Mouse (Mus musculus) retina, embryonic 14.5 days (tissue): ENCODE data around the gene 9330161L09Rik.
A peak's percentile ranks its signal among the peaks of the same experiment; 100 is the strongest.

Source experiments
- DNase-seq: peaks from one replicate; pipeline ENCODE4 v3.0.0-alpha.2; 2015; ENCODE audit warnings: low spot score

Gene 9330161L09Rik

DNA sequence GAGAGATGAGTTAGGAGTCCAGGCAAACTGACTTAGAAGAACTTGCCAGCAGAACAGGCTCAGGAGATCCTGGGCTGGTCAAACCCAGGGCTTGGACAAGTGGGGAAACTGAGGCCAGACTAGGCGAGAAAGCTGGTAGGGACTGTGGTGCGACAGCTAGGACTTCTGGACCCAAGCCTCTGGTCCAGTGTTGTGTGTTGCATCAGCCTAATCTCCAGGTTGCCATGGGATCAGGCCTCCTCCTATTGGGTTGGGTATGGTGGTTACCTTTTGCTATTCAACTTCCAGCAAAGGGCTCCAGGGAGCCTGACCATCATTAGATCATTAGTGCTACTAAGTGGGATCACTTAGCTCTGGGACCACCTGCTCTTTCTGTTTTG lies 18.3 kb downstream of the 9330161L09Rik start:
- no peak for DNase-seq

DNA sequence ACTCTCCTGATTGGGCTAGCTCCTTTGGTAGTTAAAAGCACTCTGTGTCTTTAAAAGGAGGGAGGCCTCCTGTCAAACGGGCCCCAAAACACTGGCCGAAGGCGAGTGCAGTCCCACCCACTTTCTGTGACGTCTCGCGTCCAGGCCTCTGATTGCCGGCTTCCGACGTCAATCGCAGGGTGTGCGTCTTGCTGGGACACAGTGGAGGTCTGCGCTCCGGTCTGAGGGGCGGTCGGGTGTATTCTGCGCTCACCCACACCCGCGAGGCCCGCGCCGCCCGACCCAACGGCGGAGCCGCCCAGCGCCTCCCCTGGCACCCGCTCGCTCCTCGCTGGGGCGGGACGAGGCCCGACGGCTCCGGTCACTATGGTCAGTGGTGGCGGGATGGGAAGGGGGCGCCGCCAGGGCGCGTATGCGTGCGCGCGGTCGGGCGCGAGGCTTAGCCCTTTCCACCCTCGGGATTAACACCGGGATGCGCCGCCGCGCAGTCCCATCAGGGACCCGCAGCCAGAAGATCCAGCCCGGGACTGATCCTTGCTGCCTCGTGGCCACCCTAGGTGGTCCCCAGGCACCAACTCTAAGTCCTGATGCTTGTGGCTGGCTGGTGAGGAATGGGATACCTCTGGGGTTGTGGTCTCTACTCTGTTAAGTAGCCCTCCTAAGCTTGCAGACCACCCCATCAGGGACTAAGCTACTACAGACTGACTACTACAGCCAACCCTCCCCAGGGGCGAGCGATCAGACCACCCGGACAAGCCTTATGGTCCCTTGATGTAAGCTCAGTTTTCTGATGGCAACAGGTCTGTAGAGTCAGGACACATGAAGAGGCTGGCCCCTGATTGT lies 18.9 kb downstream of the 9330161L09Rik start, which contains the start of gene Otub2:
Otub2 (plus strand) TSS at position 178 of the 843 bp plus-strand sequence.
- peak; percentile 96 for DNase-seq

DNA sequence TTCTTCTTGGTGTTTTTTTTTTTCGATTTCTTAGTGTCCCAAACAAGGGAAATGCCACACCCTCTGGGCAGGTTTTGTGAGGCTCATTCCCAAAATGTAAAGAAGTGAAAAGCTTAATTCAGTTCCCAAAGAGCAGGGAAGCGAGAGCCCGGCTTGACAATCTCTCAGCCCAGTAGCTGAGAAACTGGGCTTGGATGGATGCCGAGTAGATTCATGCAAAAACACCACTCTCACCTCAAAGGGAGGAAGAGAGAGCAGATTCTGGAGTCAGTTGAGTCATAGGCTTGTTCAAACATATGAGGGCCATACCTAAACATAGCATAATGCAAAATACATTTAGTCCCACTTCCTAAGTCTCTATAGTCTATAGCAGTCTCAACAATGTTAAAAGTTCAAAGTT lies 27.4 kb downstream of the 9330161L09Rik start:
- DNase-seq: no peak

- DNase-seq: no peak
These were observed 30.8 kb downstream of the 9330161L09Rik start for GRCm38 (mm10) chr12:103376774-103377173.

GRCm38 (mm10) chr12:103376124-103376523 lies 31.5 kb downstream of the 9330161L09Rik start:
- DNase-seq: no peak

DNA sequence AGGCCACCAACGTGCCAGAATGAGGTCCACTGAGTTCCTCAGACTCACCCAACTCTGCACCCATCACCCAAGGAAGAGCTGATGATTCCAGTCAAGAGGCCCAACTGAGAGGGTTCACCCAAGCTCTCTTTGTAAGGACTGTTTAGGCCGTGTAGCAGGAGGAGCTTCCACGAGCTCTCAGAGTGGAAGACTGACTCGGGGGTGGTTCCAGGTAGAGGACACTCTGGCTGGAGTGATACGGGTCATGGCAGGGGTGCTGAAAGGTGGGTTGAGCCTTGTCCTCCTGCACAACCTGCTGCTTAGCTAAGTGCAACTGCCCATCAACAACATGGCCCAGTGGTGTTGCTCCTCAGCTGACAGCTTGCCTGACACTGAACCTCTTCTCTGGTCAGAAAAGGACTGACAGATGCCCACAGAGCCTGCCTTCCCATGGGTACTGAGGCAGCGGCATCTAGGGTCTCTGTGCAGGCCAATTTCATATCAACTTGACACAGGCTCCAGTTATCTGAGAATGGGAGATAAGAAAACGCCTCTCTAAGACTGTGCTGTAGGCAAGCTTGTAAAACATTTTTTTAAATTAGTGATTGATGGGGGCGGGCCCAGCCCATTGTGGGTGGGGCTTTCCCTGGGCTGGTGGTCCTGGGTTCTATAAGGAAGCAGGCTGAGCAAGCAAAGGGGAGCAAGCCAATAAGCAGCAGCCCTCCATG lies 33.9 kb downstream of the 9330161L09Rik start:
- DNase-seq: no peak

DNA sequence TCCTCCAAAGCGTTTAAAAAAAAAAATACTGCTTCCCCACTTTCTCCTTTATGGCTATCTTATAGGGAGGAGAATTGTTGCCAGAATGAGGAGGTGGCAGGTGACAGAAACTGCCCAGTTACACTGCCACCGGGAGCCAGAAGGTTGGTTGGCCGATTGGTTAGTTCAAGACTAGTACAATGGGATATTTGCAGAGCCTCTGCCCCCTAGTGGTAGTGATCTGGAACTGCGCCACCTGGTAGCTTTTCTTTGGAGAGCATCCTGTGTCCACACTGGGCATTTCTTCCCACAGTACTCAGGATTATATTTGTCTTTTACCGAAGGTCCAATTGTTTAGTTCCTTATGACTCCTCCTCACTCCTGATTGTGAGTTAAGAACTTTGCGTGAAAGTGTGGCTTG lies 35.9 kb downstream of the 9330161L09Rik start:
- peak; percentile 79 for DNase-seq

DNA sequence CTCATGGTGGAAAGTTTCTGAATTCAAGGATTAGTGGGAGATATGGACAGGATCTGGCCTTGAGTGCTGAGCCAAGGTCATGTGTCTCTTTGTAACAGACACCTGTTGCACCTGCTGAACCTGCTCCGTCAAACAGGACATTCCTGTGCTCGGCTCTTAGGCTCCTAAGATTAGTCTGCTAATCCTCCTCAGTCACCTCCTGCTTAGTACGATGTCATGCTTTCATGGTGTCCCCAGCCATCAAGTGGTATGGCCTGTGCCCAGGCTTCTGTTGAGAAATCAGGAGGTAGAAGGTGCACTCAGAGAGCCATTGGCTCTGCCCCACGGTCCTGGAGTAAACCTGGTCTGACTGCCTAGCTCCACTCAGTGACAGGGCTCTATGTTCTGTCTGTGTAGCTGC lies 36.8 kb downstream of the 9330161L09Rik start:
- DNase-seq: no peak

DNA sequence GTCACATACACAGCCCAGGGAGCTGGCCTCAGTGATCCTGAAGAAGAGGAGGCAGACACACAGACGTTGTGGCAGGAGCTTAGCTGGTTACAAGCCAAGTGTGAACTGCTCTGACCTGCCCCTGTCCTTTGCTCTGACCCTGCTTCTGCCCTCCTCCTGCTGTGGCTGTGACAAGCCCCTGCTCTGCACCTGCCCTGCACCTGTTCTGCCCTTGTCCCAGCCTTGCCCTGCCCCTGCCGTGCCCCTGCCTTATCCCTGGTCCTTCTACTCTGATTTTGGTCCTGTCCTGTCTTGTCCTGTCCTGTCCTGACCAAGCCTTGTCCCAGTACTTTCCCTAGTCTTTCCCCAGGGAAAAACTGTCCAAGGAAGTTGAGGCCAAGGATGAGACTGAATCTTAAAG lies 38.8 kb downstream of the 9330161L09Rik start:
- no peak for DNase-seq

GRCm38 (mm10) chr12:103368326-103368669 lies 39.3 kb downstream of the 9330161L09Rik start:
- no peak for DNase-seq

DNA sequence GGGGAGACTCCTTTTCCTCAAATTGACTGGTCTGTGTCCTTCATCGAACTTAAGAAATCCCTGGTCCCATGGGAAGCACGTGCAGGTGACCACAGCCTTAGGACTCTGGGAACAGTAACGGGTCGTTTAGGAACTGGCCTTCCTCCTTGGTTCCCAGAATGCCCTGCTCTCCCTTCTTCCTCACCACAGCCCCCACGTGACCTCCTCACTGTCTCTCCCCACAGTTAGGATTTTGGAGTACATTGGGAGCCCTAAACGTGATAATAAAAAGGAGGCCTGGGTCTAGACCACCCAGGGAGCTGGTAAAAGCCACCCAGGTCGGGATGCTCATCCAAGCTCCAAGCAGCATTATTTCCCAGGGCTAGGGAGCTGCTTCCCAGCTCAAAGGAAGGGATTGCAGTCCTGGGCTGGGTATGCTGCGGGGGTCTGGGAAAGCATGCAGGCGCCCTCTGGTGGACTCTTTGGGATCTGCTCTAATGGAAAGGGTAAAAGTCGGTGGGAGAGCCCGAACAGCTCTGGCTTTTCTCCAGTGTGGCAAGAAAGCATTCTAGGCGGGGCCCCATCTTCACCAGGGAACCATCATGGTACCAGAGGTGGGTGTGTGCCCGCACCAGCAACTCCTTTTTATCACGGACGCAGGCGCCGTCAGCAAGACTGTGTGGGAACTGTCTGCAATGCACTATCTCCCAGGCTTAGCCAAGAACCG lies 39.8 kb downstream of the 9330161L09Rik start:
- DNase-seq: peak; percentile 94

GRCm38 (mm10) chr12:103367171-103367570 lies 40.4 kb downstream of the 9330161L09Rik start:
- DNase-seq: no peak

DNA sequence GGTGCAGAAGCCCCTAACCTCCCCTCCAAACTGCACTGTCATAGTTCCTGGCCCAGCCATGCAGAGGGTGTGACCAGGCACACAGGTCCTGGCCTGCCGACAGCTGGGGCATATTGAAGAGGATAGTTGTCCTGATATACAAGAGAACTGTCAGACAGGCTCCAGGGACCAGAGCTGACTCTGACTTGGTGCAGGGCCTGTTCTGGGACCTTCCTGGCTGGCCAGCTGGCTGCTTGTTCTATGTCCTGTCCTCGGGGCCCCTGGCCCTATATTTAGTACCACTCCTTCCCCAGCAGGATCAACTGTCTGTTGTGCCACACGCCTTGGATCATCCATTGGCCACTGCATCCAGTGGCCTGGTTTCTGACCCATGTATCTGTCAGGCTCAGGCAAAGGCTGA lies 45.3 kb downstream of the 9330161L09Rik start:
- no peak for DNase-seq

GRCm38 (mm10) chr12:103361539-103362307 lies 45.9 kb downstream of the 9330161L09Rik start:
- DNase-seq: no peak

- no peak for DNase-seq
These were observed 46.8 kb downstream of the 9330161L09Rik start for GRCm38 (mm10) chr12:103360812-103361211.

DNA sequence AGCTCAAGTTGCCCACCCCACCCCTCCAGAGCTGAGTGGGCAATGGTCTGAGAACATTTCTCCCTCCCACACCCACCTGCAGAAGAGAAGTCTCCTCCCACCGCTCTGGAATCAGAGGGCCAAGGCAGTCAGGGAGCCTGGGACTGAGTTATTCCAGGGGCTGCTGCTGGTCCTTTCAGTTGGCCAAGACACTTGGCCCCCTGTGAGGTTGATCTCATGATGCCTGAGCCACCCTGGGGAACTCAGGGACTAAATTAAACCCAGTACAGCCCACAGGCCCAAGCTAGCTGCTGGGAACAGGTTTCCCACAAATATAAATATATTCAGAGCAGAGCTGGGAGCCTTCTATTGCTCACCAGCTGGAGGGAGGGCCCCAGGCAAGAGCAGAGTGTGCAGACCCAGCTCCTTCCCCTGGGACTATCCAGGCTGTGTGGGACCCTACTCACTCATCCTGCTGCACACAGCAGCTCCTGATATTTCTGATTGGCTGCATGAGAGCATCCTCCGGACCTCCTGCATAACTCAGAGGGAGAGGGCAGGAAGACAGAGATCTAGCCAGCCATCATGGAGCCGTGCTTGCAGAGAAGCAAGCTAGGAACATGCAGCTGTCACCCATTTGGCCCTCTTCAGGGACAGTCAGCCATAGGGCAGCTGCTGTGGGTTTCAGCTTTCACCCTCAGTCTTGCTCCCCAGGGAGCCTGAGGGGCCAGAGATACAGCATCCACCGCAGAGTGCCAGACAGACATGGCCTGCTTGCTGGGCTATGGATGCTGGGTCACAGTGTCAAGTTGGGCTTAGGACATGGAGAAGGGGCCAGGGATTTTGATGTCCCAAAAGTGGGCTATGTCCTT lies 48.4 kb downstream of the 9330161L09Rik start:
- no peak for DNase-seq

DNA sequence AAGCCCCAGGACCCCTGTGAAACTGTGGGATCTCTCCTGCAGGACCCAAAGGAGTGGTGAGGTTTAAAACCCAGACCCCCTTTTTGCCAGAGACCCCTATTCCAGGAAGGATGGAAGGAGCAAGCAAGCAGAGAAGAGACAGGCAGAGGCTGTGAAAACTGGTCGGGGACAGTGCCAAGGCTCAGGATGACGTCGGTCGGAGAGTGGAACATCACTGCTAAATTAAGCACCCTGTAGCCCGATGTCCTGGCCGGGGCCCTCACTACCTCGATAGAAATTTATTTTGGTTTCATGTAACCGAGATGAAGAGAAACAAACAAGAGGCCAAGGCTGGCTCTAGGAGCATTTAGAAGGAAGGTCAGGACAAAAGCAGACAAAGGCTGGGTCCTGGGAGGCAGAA lies 49.4 kb downstream of the 9330161L09Rik start:
- DNase-seq: no peak
